Mouse (Mus musculus): ENCODE results near the gene Ssbp4. TPM values are rescaled to one million over a fixed set of nuclear protein-coding genes. Genes with fewer than 3 reads are reported as not detected.

Gene Ssbp4
- total and polyA plus RNA-seq, 2 experiments from 2014 or later: 57.3 to 107 TPM

- ATAC-seq (ENCODE audit: insufficient read depth, low read depth) (no peak), DNase-seq (ENCODE audit: low spot score) (no peak)
- Histone ChIP-seq H3K4me3 (ENCODE audit: low read depth, low read length) (no peak overlapping the region), H3K9me3 (replicated peaks; ENCODE audit: control insufficient read depth, low read length) (no peaks in the 10 kb centered on the region), H3K4me1 (ENCODE audit: control insufficient read depth, insufficient read depth) (no peaks in the 10 kb centered on the region), H3K9ac (replicated peaks; ENCODE audit: low read depth, low read length) (no peak overlapping the region), H3K27ac (ENCODE audit: low read depth) (no peak overlapping the region), H3K4me2 (ENCODE audit: low read depth, low read length) (no peak overlapping the region), H3K27me3 (ENCODE audit: control insufficient read depth, insufficient read depth, low read length) (no peaks in the 10 kb centered on the region), H3K36me3 (replicated peaks; ENCODE audit: control insufficient read depth, insufficient read depth, low read length) (no peaks in the 10 kb centered on the region)
- WGBS: 84% methylated on average over 8 of the region's 8 CpGs
- TF ChIP-seq EP300 (IDR thresholded peaks at IDR 0.05; ENCODE audit: low read depth) (no peak), CTCF (IDR thresholded peaks at IDR 0.05; ENCODE audit: low read depth) (no peak)
Measured at GRCm38 (mm10) chr8:70615281-70615680, 6.6 kb upstream of the Ssbp4 start.

- ATAC-seq (ENCODE audit: insufficient read depth, low read depth) (no peak), DNase-seq (ENCODE audit: low spot score) (no peak)
- Histone ChIP-seq H3K27ac (ENCODE audit: low read depth) (no peak overlapping the region), H3K4me3 (ENCODE audit: low read depth, low read length) (no peak overlapping the region), H3K9me3 (replicated peaks; ENCODE audit: control insufficient read depth, low read length) (no peaks in the 10 kb centered on the region), H3K9ac (replicated peaks; ENCODE audit: low read depth, low read length) (no peak overlapping the region), H3K27me3 (ENCODE audit: control insufficient read depth, insufficient read depth, low read length) (no peaks in the 10 kb centered on the region), H3K36me3 (replicated peaks; ENCODE audit: control insufficient read depth, insufficient read depth, low read length) (no peaks in the 10 kb centered on the region), H3K4me2 (ENCODE audit: low read depth, low read length) (no peak overlapping the region), H3K4me1 (ENCODE audit: control insufficient read depth, insufficient read depth) (no peaks in the 10 kb centered on the region)
- WGBS: 68% methylated on average over 5 of the region's 5 CpGs
- TF ChIP-seq CTCF (IDR thresholded peaks at IDR 0.05; ENCODE audit: low read depth) (no peak), EP300 (IDR thresholded peaks at IDR 0.05; ENCODE audit: low read depth) (no peak)
Measured at GRCm38 (mm10) chr8:70614469-70614868, 5.8 kb upstream of the Ssbp4 start.

- WGBS: 21% methylated on average over 1 of the region's 1 CpGs
- H3K9ac ChIP-seq (replicated peaks; ENCODE audit: low read depth, low read length): no peak overlapping the region
Measured at GRCm38 (mm10) chr8:70613763-70614162, 5.1 kb upstream of the Ssbp4 start.

GRCm38 (mm10) chr8:70611849-70612248, 3.2 kb upstream of the Ssbp4 start:
- H3K4me1 ChIP-seq (ENCODE audit: control insufficient read depth, insufficient read depth): peaks cover 10% of the 10 kb centered on the region; the same call in 1 of the 2 replicates
- no peak for ATAC-seq (ENCODE audit: insufficient read depth, low read depth)

More at GRCm38 (mm10) chr8:70613763-70614162, 5.1 kb upstream of the Ssbp4 start:
- H3K4me3 ChIP-seq (ENCODE audit: low read depth, low read length): no peak overlapping the region
- no peak for ATAC-seq (ENCODE audit: insufficient read depth, low read depth)
- DNase-seq (ENCODE audit: low spot score): no peak
- H3K27me3 ChIP-seq (ENCODE audit: control insufficient read depth, insufficient read depth, low read length): no peaks in the 10 kb centered on the region
- no peak overlapping the region for H3K27ac ChIP-seq (ENCODE audit: low read depth)
- peaks cover 4% of the 10 kb centered on the region; the same call in 1 of the 2 replicates for H3K4me1 ChIP-seq (ENCODE audit: control insufficient read depth, insufficient read depth)
- TF ChIP-seq CTCF (IDR thresholded peaks at IDR 0.05; ENCODE audit: low read depth): no peak
- TF ChIP-seq EP300 (IDR thresholded peaks at IDR 0.05; ENCODE audit: low read depth): no peak
- H3K36me3 ChIP-seq (replicated peaks; ENCODE audit: control insufficient read depth, insufficient read depth, low read length): no peaks in the 10 kb centered on the region
- no peak overlapping the region for H3K4me2 ChIP-seq (ENCODE audit: low read depth, low read length)
- no peaks in the 10 kb centered on the region for H3K9me3 ChIP-seq (replicated peaks; ENCODE audit: control insufficient read depth, low read length)

GRCm38 (mm10) chr8:70610796-70611771, 2.4 kb upstream of the Ssbp4 start:
- H3K9ac ChIP-seq (replicated peaks; ENCODE audit: low read depth, low read length): peak overlapping the region; percentile 68
- H3K27ac ChIP-seq (ENCODE audit: low read depth): peak overlapping the region; percentile 92
- under 1% methylated on average over 54 of the region's 54 CpGs for WGBS
- no peaks in the 10 kb centered on the region for H3K27me3 ChIP-seq (ENCODE audit: control insufficient read depth, insufficient read depth, low read length)
- no peaks in the 10 kb centered on the region for H3K9me3 ChIP-seq (replicated peaks; ENCODE audit: control insufficient read depth, low read length)
- no peak for ATAC-seq (ENCODE audit: insufficient read depth, low read depth)
- peaks cover 11% of the 10 kb centered on the region; the same call in 1 of the 2 replicates for H3K4me1 ChIP-seq (ENCODE audit: control insufficient read depth, insufficient read depth)
- peak; percentile 87 for TF ChIP-seq CTCF (IDR thresholded peaks at IDR 0.05; ENCODE audit: low read depth)
- TF ChIP-seq EP300 (IDR thresholded peaks at IDR 0.05; ENCODE audit: low read depth): no peak
- DNase-seq (ENCODE audit: low spot score): peak; percentile 75
- no peaks in the 10 kb centered on the region for H3K36me3 ChIP-seq (replicated peaks; ENCODE audit: control insufficient read depth, insufficient read depth, low read length)
- H3K4me2 ChIP-seq (ENCODE audit: low read depth, low read length): peak overlapping the region; percentile 96
- H3K4me3 ChIP-seq (ENCODE audit: low read depth, low read length): peak overlapping the region; percentile 56

More at GRCm38 (mm10) chr8:70611849-70612248, 3.2 kb upstream of the Ssbp4 start:
- Histone ChIP-seq H3K27ac (ENCODE audit: low read depth) (peak overlapping the region; percentile 74), H3K4me3 (ENCODE audit: low read depth, low read length) (peak overlapping the region; percentile 56), H3K36me3 (replicated peaks; ENCODE audit: control insufficient read depth, insufficient read depth, low read length) (no peaks in the 10 kb centered on the region), H3K4me2 (ENCODE audit: low read depth, low read length) (peak overlapping the region; percentile 96), H3K9me3 (replicated peaks; ENCODE audit: control insufficient read depth, low read length) (no peaks in the 10 kb centered on the region), H3K9ac (replicated peaks; ENCODE audit: low read depth, low read length) (peak overlapping the region; percentile 68), H3K27me3 (ENCODE audit: control insufficient read depth, insufficient read depth, low read length) (no peaks in the 10 kb centered on the region)
- WGBS: under 1% methylated on average over 6 of the region's 6 CpGs
- peak; percentile 84 for DNase-seq (ENCODE audit: low spot score)
- peak; percentile 96 for TF ChIP-seq CTCF (IDR thresholded peaks at IDR 0.05; ENCODE audit: low read depth)
- no peak for TF ChIP-seq EP300 (IDR thresholded peaks at IDR 0.05; ENCODE audit: low read depth)
